In the genomic region with DNA sequence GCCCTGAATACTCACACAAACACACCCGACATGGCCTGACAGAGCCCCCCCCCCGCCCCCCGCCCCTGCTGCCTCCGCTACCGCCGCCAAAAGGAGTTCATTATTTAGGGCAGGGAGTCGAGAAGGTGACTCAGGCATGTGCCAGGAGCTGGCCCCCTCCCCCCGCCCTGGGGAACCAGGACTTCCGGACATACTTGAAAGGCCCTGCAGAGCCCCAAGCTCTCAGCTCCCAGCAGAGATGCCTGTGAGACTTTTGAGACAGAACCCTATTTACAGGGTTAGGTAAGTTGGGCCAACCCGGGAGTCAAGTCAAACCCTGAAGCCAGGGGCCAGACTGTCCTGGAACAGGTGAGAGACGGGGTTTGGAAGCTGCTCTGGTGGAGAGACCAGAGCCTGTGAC, we compare ENCODE assay signal across 10 mouse cellular contexts. TPM values are rescaled to one million over a fixed set of nuclear protein-coding genes. Genes with fewer than 3 reads are reported as not detected.
DNase-seq lines count a peak whose midpoint lies in the region; ATAC-seq lines count a peak whose summit lies in the region.
"Had no signal": no experiment of that assay in that cellular context is flagged by ENCODE, and none has a peak within 500 bp of the region (broad histone marks: within the 10 kb centered on the region; RNA-seq: fewer than 3 reads in every experiment).

No protein-coding gene starts in this region.

- H3K36me3 ChIP-seq in liver, embryonic 12.5 days: peaks cover 6% of the 10 kb centered on the region; the same call in 1 of the 2 replicates
- H3K36me3 ChIP-seq in liver, embryonic 11.5 days (ENCODE audit: control insufficient read depth, insufficient read depth, low read length): no peaks in the 10 kb centered on the region
- 0 out of 2 replicates have a peak, but pooled peaks cover 3% of the 10 kb centered on the region for H3K36me3 ChIP-seq in embryonic facial prominence, embryonic 12.5 days
- peaks cover 19% of the 10 kb centered on the region for H3K36me3 ChIP-seq in limb, embryonic 13.5 days

- DNase-seq in embryo, embryonic 9.5 days (ENCODE audit: extremely low spot score): peak; percentile 22
- no peak for DNase-seq in embryo, embryonic 11 days
- no peak for DNase-seq in liver, embryonic 11.5 days (ENCODE audit: low spot score)
- no peak for DNase-seq in urinary bladder, postnatal 25 days (ENCODE audit: low spot score)
- no peak for DNase-seq in left cerebral cortex, postnatal 4 days

- no peak overlapping the region for H3K27ac ChIP-seq in liver, embryonic 12.5 days
- no peak overlapping the region for H3K27ac ChIP-seq in liver, embryonic 11.5 days (ENCODE audit: low read depth, low read length)
- peak overlapping the region; percentile 30 for H3K27ac ChIP-seq in embryonic facial prominence, embryonic 12.5 days
- peak overlapping the region; percentile 83 for H3K27ac ChIP-seq in limb, embryonic 13.5 days

- peaks cover 100% of the 10 kb centered on the region for H3K27me3 ChIP-seq in liver, embryonic 12.5 days (replicated peaks)
- peaks cover 57% of the 10 kb centered on the region for H3K27me3 ChIP-seq in liver, embryonic 11.5 days (replicated peaks; ENCODE audit: control insufficient read depth, insufficient read depth, low read length)
- 0 out of 2 replicates have a peak, but pooled peaks cover 1% of the 10 kb centered on the region for H3K27me3 ChIP-seq in embryonic facial prominence, embryonic 12.5 days
- H3K27me3 ChIP-seq in limb, embryonic 13.5 days: peaks cover 2% of the 10 kb centered on the region; the same call in 1 of the 2 replicates

- WGBS in liver, embryonic 12.5 days (ENCODE audit: insufficient replicate concordance): 36% methylated on average over 11 of the region's 11 CpGs
- 40% methylated on average over 11 of the region's 11 CpGs for WGBS in liver, embryonic 11.5 days
- WGBS in embryonic facial prominence, embryonic 12.5 days: 46% methylated on average over 11 of the region's 11 CpGs
- WGBS in limb, embryonic 13.5 days: 38% methylated on average over 11 of the region's 11 CpGs

- H3K4me1 ChIP-seq in liver, embryonic 12.5 days: peaks cover 24% of the 10 kb centered on the region
- H3K4me1 ChIP-seq in liver, embryonic 11.5 days (replicated peaks; ENCODE audit: control insufficient read depth, insufficient read depth, low read length): peaks cover 2% of the 10 kb centered on the region; the same call in 1 of the 2 replicates
- peaks cover 20% of the 10 kb centered on the region for H3K4me1 ChIP-seq in embryonic facial prominence, embryonic 12.5 days
- H3K4me1 ChIP-seq in limb, embryonic 13.5 days: peaks cover 52% of the 10 kb centered on the region

- no peak overlapping the region for H3K4me3 ChIP-seq in liver, embryonic 12.5 days
- no peak overlapping the region for H3K4me3 ChIP-seq in liver, embryonic 11.5 days (ENCODE audit: low read depth, low read length)
- H3K4me3 ChIP-seq in embryonic facial prominence, embryonic 12.5 days: no peak overlapping the region
- H3K4me3 ChIP-seq in limb, embryonic 13.5 days: 0 out of 2 replicates have a peak overlapping the region, but pooled peaks have one; percentile 33

- H3K9ac ChIP-seq in liver, embryonic 12.5 days: no peak overlapping the region
- no peak overlapping the region for H3K9ac ChIP-seq in liver, embryonic 11.5 days (ENCODE audit: low read depth, low read length)
- no peak overlapping the region for H3K9ac ChIP-seq in embryonic facial prominence, embryonic 12.5 days
- H3K9ac ChIP-seq in limb, embryonic 13.5 days: no peak overlapping the region

- no peak for ATAC-seq in liver, embryonic 12.5 days
- no peak for ATAC-seq in liver, embryonic 11.5 days (replicated peaks; ENCODE audit: low FRiP score)
- ATAC-seq in embryonic facial prominence, embryonic 12.5 days (ENCODE audit: insufficient number of reproducible peaks, insufficient read depth, low FRiP score, low TSS enrichment): no peak
- no peak for ATAC-seq in limb, embryonic 13.5 days (ENCODE audit: low FRiP score, low read depth)

- intact Hi-C loops in left cerebral cortex, postnatal 4 days (cut with DNase I): loop anchor here (10.0 kb wide), 1 partner anchor 167 kb away; no protein-coding TSS in a partner anchor

- H3K9me3 ChIP-seq in liver, embryonic 12.5 days (replicated peaks): peaks cover 34% of the 10 kb centered on the region
- peaks cover 29% of the 10 kb centered on the region for H3K9me3 ChIP-seq in liver, embryonic 11.5 days (ENCODE audit: control insufficient read depth, low read length)
- peaks cover 26% of the 10 kb centered on the region for H3K9me3 ChIP-seq in embryonic facial prominence, embryonic 12.5 days
- peaks cover 28% of the 10 kb centered on the region for H3K9me3 ChIP-seq in limb, embryonic 13.5 days

- peak overlapping the region; percentile 68; the same call in 1 of the 2 replicates for H3K4me2 ChIP-seq in liver, embryonic 12.5 days
- no peak overlapping the region for H3K4me2 ChIP-seq in liver, embryonic 11.5 days
- H3K4me2 ChIP-seq in embryonic facial prominence, embryonic 12.5 days (replicated peaks): peak overlapping the region; percentile 35; the same call in 1 of the 2 replicates
- peak overlapping the region; percentile 57 for H3K4me2 ChIP-seq in limb, embryonic 13.5 days (replicated peaks)

RNA-seq across cellular contexts. Expression of gene Cdkn1c, which starts 1.1 kb away (rescaled TPM):
- polyA plus RNA-seq in liver, embryonic 12.5 days (2016; fragmentation: Nextera tagmentation; extraction: Ambion mirVana): 434 and 450 TPM in 2 replicates
- polyA plus RNA-seq in liver, embryonic 11.5 days (2014; fragmentation: Nextera tagmentation; extraction: Ambion mirVana): 572 and 617 TPM in 2 replicates
- polyA plus RNA-seq in embryonic facial prominence, embryonic 12.5 days (2016; fragmentation: Nextera tagmentation; extraction: Ambion mirVana): 1,667 and 1,675 TPM in 2 replicates
- polyA plus RNA-seq in limb, embryonic 13.5 days (2015; fragmentation: Nextera tagmentation; extraction: Ambion mirVana): 1,335 and 1,388 TPM in 2 replicates
- 10 to 100 TPM; 47.3 to 47.8 TPM for total RNA-seq in left cerebral cortex, postnatal 4 days (2021)

RNA-seq across cellular contexts. Expression of gene Slc22a18, which starts 11.6 kb away (rescaled TPM):
- polyA plus RNA-seq in liver, embryonic 12.5 days (2016; fragmentation: Nextera tagmentation; extraction: Ambion mirVana): 4.5 and 5.1 TPM in 2 replicates
- polyA plus RNA-seq in liver, embryonic 11.5 days (2014; fragmentation: Nextera tagmentation; extraction: Ambion mirVana): 2.8 and 5.2 TPM in 2 replicates
- 0.60 and 1.6 TPM in 2 replicates for polyA plus RNA-seq in embryonic facial prominence, embryonic 12.5 days (2016; fragmentation: Nextera tagmentation; extraction: Ambion mirVana)
- 1.4 and 1.5 TPM in 2 replicates for polyA plus RNA-seq in limb, embryonic 13.5 days (2015; fragmentation: Nextera tagmentation; extraction: Ambion mirVana)
- total RNA-seq in left cerebral cortex, postnatal 4 days (2021): not detected
- polyA plus RNA-seq: C2C12 had no signal

RNA-seq across cellular contexts. Expression of gene Phlda2, which starts 41.0 kb away (rescaled TPM):
- polyA plus RNA-seq in liver, embryonic 12.5 days (2016; fragmentation: Nextera tagmentation; extraction: Ambion mirVana): 18.1 and 18.5 TPM in 2 replicates
- polyA plus RNA-seq in liver, embryonic 11.5 days (2014; fragmentation: Nextera tagmentation; extraction: Ambion mirVana): 11.9 and 16.4 TPM in 2 replicates
- 7.3 and 9.1 TPM in 2 replicates for polyA plus RNA-seq in embryonic facial prominence, embryonic 12.5 days (2016; fragmentation: Nextera tagmentation; extraction: Ambion mirVana)
- 20.4 and 23.2 TPM in 2 replicates for polyA plus RNA-seq in limb, embryonic 13.5 days (2015; fragmentation: Nextera tagmentation; extraction: Ambion mirVana)
- not detected for total RNA-seq in left cerebral cortex, postnatal 4 days (2021)
- total RNA-seq: layer of hippocampus, postnatal 10 days had no signal

Comparison
In these comparisons a context has a peak if more than half of its experiments do, and no peak if none do; other contexts are left out.
1. H3K27ac ChIP-seq: peak in embryonic facial prominence, embryonic 12.5 days (single experiment) and limb, embryonic 13.5 days (single experiment); none in liver, embryonic 12.5 days (single experiment) and liver, embryonic 11.5 days (single experiment).